Mouse (Mus musculus) gastrocnemius, postnatal 4 days (tissue): ENCODE results near the gene Dock11. TPM values are rescaled to one million over a fixed set of nuclear protein-coding genes. Genes with fewer than 3 reads are reported as not detected.

Experiments used
- DNase-seq, 2 experiments: peaks; one replicate each; pipeline ENCODE4 v3.0.0; 2021 to 2022; ENCODE audit warnings: low spot score in 2 of 2, mixed read lengths in 2 of 2
- long read RNA-seq, 2 experiments: library from polyadenylated mRNA; stranded (forward); transcript quantifications; one replicate each; pipeline ENCODE4 v2.0.0; 2021
- total RNA-seq, 2 experiments: library from RNA; stranded (reverse); gene quantifications; 2 replicates each; pipeline ENCODE4 v1.2.3; 2021

Dock11 gene
- total RNA-seq = 10 to 100 TPM; 25.1 to 27.9 TPM
- long read RNA-seq, experiment 1, partial matches to known transcripts = 4 of 5 reads
- long read RNA-seq, experiment 1, other reads (novel, unspliced or antisense) = 1 of 5 reads
- long read RNA-seq, experiment 2, full-length matches to known transcripts = 1 of 4 reads
- long read RNA-seq, experiment 2, partial matches to known transcripts = 1 of 4 reads
- long read RNA-seq, experiment 2, other reads (novel, unspliced or antisense) = 2 of 4 reads

- peak; percentile 45 to 63 for DNase-seq
Measured at GRCm38 (mm10) chrX:35888087-35888895, at the start of gene Dock11. Gene Dock11 (plus strand): TSS chrX:35888832.

GRCm38 (mm10) chrX:35879703-35880102 is 8.9 kb upstream of the Dock11 start:
- DNase-seq = no peak

- DNase-seq = peak; percentile 17
Measured at GRCm38 (mm10) chrX:35888945-35889799, 540 bp downstream of the Dock11 start.

- DNase-seq = peak in 1 of 2 experiments; percentile 9
Measured at GRCm38 (mm10) chrX:35889800-35890106, 1.1 kb downstream of the Dock11 start.

- DNase-seq = no peak
Measured at GRCm38 (mm10) chrX:35891534-35892125, 3.0 kb downstream of the Dock11 start.

GRCm38 (mm10) chrX:35892377-35892776 is 3.7 kb downstream of the Dock11 start:
- DNase-seq = no peak

GRCm38 (mm10) chrX:35897648-35898500 is 9.2 kb downstream of the Dock11 start:
- no peak for DNase-seq

- DNase-seq = no peak
Measured at GRCm38 (mm10) chrX:35898501-35898766, 9.8 kb downstream of the Dock11 start.

GRCm38 (mm10) chrX:35904352-35904751 is 15.7 kb downstream of the Dock11 start:
- DNase-seq = no peak

- DNase-seq = peak in 1 of 2 experiments; percentile 33
Measured at GRCm38 (mm10) chrX:35906696-35907330, 18.2 kb downstream of the Dock11 start.

- DNase-seq = no peak
Measured at GRCm38 (mm10) chrX:35919558-35919957, 30.9 kb downstream of the Dock11 start.

GRCm38 (mm10) chrX:35920096-35920607 is 31.5 kb downstream of the Dock11 start:
- no peak for DNase-seq

- DNase-seq = no peak
Measured at GRCm38 (mm10) chrX:35921922-35922321, 33.3 kb downstream of the Dock11 start.

GRCm38 (mm10) chrX:35924705-35925264 is 36.2 kb downstream of the Dock11 start:
- DNase-seq = peak in 1 of 2 experiments; percentile 7

GRCm38 (mm10) chrX:35930094-35930933 is 41.7 kb downstream of the Dock11 start:
- no peak for DNase-seq

GRCm38 (mm10) chrX:35930934-35931406 is 42.3 kb downstream of the Dock11 start:
- no peak for DNase-seq

- no peak for DNase-seq
Measured at GRCm38 (mm10) chrX:35931945-35932344, 43.3 kb downstream of the Dock11 start.

- no peak for DNase-seq
Measured at GRCm38 (mm10) chrX:35932952-35933351, 44.3 kb downstream of the Dock11 start.

GRCm38 (mm10) chrX:35938112-35938511 is 49.5 kb downstream of the Dock11 start:
- DNase-seq = no peak
